Mouse (Mus musculus) kidney, adult 2 months (tissue): ENCODE data around the gene Matk.

ENCODE experiments used
- CTCF ChIP-seq: fragments of 200-500 bp; conservative IDR thresholded peaks from 2 replicates; pipeline ENCODE4 v1.5.1; 2011; ENCODE audit warnings: low read depth, mild to moderate bottlenecking, control low read depth, low read length, moderate library complexity, mixed read lengths; ENCODE audit not compliant: insufficient read depth, insufficient read length
- POLR2A ChIP-seq: fragments of 200-500 bp; IDR thresholded peaks from one replicate; pipeline ENCODE4 v1.6.1; 2011; ENCODE audit warnings: low read depth, low read length, control low read depth

DNA sequence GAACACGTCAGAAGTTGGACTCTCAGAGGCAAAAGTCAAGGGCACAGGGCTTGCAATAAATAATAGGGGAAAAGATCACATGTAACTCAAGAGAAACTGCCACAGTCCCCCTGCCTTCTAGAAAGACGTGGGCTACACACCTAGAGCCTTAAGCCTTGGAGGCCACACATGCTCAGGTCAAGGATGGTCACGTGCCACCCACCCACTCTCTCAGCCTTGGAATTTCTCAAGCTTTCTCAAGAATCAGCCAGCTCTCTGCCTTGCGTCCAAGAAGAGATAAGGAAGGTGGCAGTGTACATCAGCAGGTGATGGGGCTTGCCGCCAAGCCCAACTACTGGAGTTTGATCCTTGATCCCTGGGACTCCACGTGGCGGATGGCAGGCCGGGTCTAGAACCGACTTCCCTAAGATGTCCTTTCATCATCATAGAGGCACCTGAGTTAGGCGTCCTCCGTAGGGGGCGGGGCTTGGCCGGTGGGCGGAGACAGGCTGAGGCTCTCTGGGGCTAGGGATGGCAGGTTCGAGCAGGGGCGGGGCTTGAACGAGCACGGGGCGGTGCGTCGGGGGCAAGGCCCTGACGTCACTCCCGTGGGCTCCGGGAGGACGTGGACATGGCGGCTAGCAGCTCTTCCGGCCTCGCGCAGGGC is 20.0 kb upstream of the Matk start, which contains the start of gene Zfr2:
- TF ChIP-seq POLR2A (peak; percentile 52), CTCF (no peak)
